Mouse (Mus musculus) liver, adult 2 months (tissue): ENCODE measurements around the gene Lcn6.

ENCODE experiments used
- CTCF ChIP-seq: fragments of 200-500 bp; IDR thresholded peaks from 2 replicates; pipeline ENCODE4 v1.5.1; 2011; ENCODE audit warnings: low read depth, low read length, control low read depth
- POLR2A ChIP-seq: fragments of 200-500 bp; IDR thresholded peaks from 2 replicates; pipeline ENCODE4 v1.6.1; 2011; ENCODE audit warnings: low read length, control low read depth; ENCODE audit not compliant: insufficient read depth; ENCODE audit errors: extremely low read depth

DNA sequence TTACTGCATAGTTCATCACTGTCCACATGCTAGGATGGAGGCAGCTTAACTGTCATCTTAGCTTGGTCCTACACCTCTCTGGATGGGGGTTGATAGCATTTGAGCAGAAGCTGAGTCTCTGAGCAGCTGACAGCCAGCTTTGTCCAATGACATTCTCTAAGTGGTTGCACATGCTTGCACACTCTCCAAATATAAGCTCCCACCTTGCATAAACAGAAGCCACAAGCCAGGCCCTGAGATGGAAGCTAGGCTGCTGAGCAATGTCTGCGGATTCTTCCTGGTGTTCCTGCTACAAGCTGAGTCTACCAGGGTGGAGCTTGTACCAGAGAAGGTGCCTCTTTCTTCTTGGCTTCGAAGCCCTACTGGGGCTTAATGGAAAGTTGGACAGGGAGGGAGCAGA lies 23.7 kb upstream of the Lcn6 start, which contains the start of gene Lcn8:
- no peak for TF ChIP-seq POLR2A
- no peak for TF ChIP-seq CTCF
